Mouse (Mus musculus): ENCODE measurements around the gene Gm43518.

Gene Gm43518

DNA sequence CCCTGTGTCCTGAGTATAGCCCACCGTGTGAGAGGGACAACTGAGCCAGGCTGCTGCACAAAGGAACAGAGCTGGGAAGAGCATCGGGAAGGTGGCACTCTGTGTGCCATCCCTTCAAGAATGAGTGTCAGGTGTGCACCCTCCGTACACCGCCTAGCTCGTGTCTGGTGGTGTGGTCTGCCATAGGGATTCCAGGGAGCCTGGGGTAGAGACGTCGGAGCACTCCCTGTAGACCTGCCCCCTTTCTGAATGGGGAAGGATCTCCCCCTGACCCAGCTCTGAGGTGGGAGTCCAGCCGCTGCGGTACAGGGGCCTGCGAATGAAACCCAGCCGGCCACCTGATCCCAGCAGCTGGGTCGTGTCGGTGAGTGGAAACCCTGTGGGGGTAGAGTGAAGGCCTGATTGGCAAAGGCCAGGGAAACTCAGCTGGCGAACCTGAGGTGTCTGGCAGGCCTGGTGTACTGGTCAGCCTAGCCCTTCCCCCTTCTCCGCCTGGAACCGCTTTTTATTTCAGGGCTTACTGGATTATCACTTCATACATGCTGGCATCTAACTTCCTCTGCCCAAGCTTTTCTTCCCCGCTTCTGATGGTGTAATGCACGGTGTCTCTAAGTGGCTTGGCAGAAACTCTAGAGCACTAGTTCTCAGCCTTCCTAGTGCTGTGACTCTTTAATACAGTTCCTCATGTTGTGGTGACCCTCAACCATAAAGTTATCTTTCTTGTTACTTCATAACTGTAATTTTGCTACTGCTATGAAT, 52.2 kb downstream of the Gm43518 start:
- DNase-seq (ENCODE audit: low spot score), result no peak

DNA sequence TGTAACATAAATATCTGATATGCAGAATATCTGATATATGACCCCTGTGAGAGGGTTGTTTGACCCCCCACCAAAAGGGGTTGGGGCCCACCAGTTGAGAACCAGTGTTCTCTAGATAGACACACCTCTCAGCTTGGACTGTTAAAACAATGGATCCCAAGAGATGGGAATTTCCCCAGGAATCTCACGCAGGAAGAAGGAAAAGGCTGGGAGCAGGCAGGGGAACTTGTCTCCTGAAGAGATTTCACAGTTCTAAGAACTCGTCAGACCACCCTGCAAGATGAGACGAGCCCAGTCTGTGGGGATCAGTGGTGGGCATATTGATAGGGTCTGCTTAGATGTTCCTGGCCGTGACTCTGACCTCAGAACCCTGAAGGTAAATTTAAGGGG, 52.8 kb downstream of the Gm43518 start:
- no peak for DNase-seq (ENCODE audit: low spot score)

DNA sequence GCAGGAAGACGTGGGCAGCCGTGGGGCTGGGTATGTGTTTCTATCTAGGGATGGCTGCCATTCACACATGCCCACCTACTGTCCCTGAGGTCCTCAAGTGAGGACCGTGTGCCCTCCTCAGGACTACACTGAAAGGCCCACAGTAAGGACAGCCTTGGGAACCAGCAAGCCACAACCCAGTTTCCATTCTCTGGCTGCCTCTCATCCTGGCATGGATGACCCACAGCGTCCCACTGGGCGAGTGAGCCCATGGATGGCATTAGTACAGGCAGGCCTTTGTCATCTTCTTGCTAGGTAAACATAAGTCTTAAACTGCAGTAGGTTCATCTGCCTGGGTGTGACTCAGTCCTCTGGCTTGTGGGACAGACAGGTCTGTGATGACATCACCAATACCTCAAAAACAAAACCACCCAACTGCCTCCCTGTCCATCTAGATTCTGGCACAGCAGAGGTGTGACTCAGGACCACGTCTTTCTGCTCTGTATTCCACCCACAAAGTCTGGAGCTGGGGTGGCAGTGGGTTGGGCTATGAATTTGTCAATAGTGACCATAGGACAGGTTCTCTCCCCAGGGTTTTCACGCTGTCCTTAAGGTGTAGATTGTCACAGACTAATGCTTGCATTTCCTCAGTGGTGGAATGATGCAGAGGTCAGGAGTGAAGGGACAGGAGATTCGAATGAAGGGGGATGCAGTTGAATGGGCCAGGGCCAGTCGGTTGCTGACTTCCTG, 53.5 kb downstream of the Gm43518 start:
- no peak for DNase-seq (ENCODE audit: low spot score)

DNA sequence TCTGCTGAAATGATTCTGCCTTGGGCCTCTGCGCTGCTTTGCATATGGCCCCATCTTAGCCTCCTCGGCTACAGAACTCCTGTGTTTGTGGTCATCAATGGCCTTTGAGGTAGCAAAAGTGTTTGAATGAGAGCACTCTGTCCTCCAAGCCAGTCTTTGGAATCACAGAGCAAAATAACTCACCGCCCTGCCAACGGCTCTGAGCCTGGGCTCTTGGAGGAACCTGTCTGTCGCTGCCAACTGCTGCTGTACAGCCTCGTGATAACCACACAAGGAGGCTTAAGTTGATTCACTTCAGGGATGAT, 54.0 kb downstream of the Gm43518 start:
- DNase-seq (ENCODE audit: low spot score), result no peak

DNA sequence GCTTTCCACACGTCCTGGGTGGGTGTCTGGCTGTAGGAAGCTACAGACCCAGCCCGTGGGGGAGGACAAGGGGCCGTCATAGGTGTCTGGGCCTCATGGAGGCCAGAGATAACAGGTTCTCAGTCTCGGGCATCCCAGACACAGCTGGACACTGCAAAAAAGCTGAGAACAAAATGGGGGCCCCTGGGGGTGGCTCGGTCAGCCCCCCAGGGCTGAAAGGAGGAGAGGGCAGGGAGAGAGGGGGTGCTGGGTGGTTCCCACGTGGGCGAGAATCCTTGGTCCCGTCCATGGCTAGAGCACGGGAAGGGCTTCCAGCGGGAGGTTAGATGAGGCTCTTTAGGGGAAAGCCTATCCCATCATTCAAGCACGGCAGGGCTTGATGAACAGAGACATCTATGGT, 55.6 kb downstream of the Gm43518 start:
- DNase-seq (ENCODE audit: low spot score), result no peak

DNA sequence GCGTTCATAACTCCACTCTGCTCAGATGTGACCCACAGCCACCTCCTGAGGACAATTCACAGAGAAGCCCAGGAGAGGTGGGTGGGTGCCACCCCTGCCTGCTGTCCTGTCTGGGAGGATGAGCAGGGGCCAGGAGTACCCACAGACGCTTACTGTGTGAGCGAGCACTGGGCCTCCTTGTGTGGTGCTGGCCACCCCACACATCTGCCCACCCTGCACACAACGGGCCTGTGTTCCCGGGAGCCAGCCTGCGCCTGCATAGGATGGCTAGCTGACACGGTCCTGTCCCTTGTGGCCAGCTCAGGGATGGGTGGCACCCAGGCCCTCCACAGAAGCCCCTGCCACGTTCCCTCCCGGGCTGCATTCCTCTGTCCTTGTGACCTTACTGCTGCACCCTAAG, 58.2 kb downstream of the Gm43518 start:
- no peak for DNase-seq (ENCODE audit: low spot score)

DNA sequence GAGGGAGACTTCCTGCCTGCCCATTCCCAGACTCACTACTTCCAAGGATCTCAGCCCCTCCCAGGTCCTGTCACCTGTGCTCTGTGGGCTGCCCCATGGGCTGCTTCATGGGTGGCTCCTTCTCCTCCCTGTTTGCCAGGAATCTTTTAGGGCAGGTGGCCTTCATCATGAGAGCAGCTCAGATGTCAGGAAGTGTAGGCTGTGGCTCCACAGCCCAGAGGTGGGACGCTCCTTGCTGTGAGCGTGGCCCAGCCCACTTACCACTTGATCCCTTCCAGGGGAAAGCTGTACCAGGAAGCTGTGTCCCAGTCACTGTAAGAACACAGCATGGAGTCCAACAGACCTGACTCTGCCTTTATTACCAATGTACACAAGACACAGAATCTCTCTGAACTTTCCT, 59.7 kb downstream of the Gm43518 start:
- no peak for DNase-seq (ENCODE audit: low spot score)

DNA sequence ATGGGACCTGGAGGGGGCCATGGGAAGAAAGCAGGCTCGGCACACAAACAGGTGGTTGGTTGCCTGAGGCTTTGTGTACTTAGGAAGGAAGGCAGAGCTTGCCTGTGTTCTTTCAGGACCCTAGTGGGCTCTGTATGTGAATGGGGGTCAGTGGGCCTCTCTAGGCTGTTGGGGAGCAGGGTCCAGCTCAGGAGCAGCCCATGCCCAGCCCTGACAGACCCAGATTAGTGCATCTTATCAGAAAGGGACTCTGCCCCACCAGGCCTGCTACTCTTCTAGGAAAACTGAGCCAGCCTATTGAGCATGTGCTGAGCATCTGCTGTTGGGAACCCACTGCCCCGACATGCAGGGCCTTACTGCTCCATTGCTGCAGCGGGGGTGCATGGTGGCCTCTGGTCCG, 60.3 kb downstream of the Gm43518 start:
- no peak for DNase-seq (ENCODE audit: low spot score)

All from T-cell, adult 2 months (primary cell).